Mouse (Mus musculus) urinary bladder, postnatal 10 days (tissue): ENCODE measurements around the gene Tmem258.

Source experiments
- DNase-seq: peaks from one replicate; pipeline ENCODE4 v3.0.0; 2022; ENCODE audit warnings: low spot score

Gene Tmem258

GRCm38 (mm10) chr19:10224637-10225453 is 21.0 kb downstream of the Tmem258 start:
- DNase-seq = no peak

- no peak for DNase-seq
Observed at GRCm38 (mm10) chr19:10225767-10226166, 22.0 kb downstream of the Tmem258 start.

- no peak for DNase-seq
Observed at GRCm38 (mm10) chr19:10231016-10231415, 27.2 kb downstream of the Tmem258 start.

GRCm38 (mm10) chr19:10231871-10232270 is 28.1 kb downstream of the Tmem258 start:
- DNase-seq = no peak

- DNase-seq = no peak
Observed at GRCm38 (mm10) chr19:10232327-10233017, 28.7 kb downstream of the Tmem258 start.

- DNase-seq = no peak
Observed at GRCm38 (mm10) chr19:10235784-10236565, 32.2 kb downstream of the Tmem258 start.

GRCm38 (mm10) chr19:10238477-10238876 is 34.7 kb downstream of the Tmem258 start:
- DNase-seq = no peak

GRCm38 (mm10) chr19:10239419-10239818 is 35.6 kb downstream of the Tmem258 start:
- DNase-seq = no peak

- DNase-seq = no peak
Observed at GRCm38 (mm10) chr19:10239975-10240653, 36.3 kb downstream of the Tmem258 start.

- peak; percentile 37 for DNase-seq
Observed at GRCm38 (mm10) chr19:10240654-10241305, 37.0 kb downstream of the Tmem258 start, which contains the start of gene Myrf. Gene Myrf (minus strand): TSS chr19:10240748.

GRCm38 (mm10) chr19:10242916-10243315 is 39.1 kb downstream of the Tmem258 start:
- DNase-seq = no peak

- no peak for DNase-seq
Observed at GRCm38 (mm10) chr19:10244183-10244582, 40.4 kb downstream of the Tmem258 start.

GRCm38 (mm10) chr19:10247165-10247564 is 43.4 kb downstream of the Tmem258 start:
- no peak for DNase-seq

- no peak for DNase-seq
Observed at GRCm38 (mm10) chr19:10248128-10248527, 44.3 kb downstream of the Tmem258 start.
